Mouse (Mus musculus) lung, adult 2 months (tissue): ENCODE results near the gene Rgcc.

Source experiments
- CTCF ChIP-seq: fragments of 200-500 bp; IDR thresholded peaks from 2 replicates; pipeline ENCODE4 v1.5.1; 2011; ENCODE audit warnings: mild to moderate bottlenecking, low read length, control low read depth; ENCODE audit not compliant: insufficient read depth
- POLR2A ChIP-seq: fragments of 200-500 bp; IDR thresholded peaks from 2 replicates; pipeline ENCODE4 v1.6.1; 2011; ENCODE audit warnings: low read depth, mild to moderate bottlenecking, control low read depth, low read length, borderline replicate concordance; ENCODE audit errors: extremely low read depth

- TF ChIP-seq CTCF = no peak
- TF ChIP-seq POLR2A = no peak
Measured at GRCm38 (mm10) chr14:79324112-79324840, 22.8 kb upstream of the Rgcc start.
